Mouse (Mus musculus): ENCODE measurements around the gene Gpr176.

The Gpr176 gene

DNA sequence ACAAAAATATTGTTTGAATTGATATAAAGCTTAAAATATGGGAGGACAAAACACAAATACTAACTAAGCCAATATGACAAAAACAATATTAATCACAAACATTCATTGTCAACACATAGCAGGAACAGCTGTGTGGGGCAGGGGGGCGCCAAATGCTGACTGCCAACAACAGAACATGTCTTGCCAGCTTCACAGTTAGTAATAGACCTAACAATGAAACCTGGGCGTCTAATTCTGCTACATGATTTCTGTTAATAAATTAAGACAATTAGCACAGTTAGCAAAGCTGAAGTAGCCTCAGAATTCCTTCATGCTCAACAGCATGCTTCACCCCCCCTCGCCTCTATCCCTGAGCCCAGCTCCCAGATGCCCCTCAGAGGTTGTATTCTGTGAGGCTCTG lies 137.6 kb downstream of the Gpr176 start:
- 76% methylated on average over 3 of the region's 3 CpGs for WGBS

GRCm38 (mm10) chr2:118230544-118230943 lies 142.7 kb downstream of the Gpr176 start:
- WGBS: 88% methylated on average over 3 of the region's 3 CpGs

DNA sequence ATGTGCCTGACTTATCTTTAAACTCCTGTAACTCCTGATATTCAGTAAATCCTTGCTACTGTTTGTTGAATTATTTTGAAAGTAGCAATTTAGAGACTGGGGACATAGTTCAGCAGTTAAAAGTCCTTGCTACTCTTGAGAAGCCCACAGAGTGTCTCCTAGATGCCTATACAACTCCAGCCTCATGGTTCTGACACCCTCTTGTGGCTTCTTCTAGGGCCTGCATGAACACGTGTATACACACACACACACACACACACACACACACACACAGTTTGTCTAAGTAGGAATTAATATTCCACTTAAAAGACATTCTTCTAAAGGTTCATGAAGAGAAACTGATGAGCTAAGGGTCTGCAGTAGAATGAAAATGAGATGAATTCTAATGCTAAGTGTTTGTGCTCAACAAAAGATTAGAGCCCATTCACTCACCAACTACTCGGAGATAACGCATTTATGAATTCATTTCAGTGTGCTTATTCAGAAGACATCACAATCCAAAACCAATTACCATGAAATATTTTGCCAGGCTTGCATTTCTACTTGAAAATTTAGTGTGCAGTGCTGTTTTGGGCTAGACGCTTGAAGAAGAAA lies 144.6 kb downstream of the Gpr176 start:
- WGBS: 68% methylated on average over 4 of the region's 4 CpGs

Data from cerebral cortex, adult 2 months (tissue).